Mouse (Mus musculus) hindlimb bud, embryonic 11.5 days (tissue): ENCODE data around the gene Mxra7.

ENCODE experiments used
- DNase-seq: peaks from one replicate; pipeline ENCODE4 v3.0.0-alpha.2; 2012; ENCODE audit warnings: low read depth, low spot score; ENCODE audit errors: extremely low spot score

The Mxra7 gene

DNA sequence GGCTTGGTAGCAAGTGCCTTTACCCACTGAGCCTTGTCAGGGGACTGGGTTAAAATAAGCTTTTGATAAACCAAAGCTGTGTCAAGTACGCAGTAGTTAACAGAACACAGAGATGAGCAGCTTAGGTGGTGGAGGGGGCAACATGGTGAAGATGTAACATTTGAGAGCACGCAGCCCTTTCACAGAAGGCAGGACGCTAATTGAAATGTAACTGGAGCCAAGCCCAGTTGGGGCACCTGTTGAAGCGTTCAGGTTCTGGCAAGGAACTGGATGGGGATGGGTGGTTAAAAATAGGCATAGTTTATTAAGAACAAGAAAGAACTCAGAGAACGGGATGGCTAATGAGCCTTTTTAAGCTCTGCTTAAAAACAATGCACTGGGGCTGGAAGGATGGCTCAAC is 28.5 kb downstream of the Mxra7 start:
- no peak for DNase-seq

DNA sequence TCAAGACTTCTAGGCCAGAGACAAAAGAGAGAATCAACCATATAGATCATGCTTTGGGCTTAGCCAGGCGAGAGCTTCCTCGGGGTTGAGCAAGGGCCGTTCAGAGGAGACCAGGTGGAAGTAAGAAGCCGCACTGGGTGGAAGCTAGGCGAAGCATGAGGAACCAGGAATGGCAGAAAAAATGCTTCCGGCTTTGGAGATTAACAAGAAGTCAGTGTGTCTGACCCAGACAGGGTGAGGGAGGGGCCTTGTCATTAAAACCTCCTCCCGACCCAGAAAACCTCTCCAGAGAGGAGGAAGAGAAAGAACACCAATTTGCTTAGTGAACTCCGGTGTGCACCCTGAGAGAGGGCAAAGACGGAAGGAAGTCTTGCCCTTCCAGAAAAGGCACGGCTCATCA is 43.6 kb downstream of the Mxra7 start:
- DNase-seq, result no peak

DNA sequence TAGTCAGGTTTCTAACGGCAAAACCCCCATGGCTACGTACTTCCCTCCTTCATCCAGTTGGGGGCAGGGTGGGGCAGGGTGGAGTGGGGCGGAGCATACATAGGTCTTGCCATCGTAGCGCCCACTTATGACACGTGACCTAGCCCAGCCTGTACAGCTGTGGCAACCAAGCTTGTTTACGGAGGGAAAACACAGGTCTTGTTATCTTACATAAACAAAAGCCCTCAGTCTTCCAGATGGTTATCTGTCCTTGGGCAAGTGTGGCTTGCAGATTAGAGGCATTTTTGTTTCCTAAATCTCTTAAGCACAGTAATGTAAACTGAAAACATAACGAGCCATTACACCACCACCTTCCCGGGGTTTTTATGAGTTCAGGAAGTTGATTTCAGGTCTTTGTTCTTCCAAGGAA is 45.1 kb downstream of the Mxra7 start:
- DNase-seq, result peak; percentile 54

DNA sequence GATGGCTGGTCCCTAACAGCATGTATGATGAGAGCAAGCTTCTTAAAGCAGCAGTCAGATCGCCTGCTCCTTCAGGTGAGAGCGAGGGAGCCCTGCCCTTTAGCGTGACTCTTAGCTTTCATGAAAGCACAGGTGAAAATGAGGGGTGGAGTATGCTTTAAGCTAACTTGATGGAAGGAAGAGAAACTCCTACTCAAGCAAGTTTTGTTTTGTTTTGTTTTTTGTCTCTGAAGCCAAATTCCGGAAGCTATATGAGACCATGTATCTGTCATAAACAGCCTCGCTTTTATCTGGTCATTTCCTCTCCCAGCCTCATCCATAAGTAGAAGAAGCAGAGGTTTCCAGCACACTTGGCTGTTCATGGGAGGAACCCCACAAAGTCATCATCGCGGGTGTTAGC is 52.4 kb downstream of the Mxra7 start, which contains the start of gene St6galnac1:
TSS of gene St6galnac1 (minus strand) at position 101 of the 400 bp plus-strand sequence.
- DNase-seq, result no peak

DNA sequence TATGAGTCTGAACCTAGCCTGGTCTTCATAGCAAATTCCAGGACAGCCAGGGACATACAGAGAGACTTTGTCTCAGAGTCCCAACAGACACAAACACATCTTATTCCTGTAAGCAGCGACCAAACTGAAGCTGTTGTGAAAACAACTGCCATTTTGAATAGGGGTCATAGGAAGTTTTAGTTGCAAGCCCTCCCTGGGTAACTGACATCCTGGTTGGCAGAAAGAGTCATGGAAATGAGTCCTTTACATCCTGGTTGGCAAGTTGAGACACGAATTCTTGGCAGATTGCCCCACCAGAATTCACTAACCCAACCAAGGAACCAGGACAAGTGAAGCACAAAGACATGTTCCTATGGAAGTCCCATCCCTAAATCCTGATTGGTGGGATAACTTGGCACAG is 54.6 kb downstream of the Mxra7 start:
- DNase-seq, result no peak

DNA sequence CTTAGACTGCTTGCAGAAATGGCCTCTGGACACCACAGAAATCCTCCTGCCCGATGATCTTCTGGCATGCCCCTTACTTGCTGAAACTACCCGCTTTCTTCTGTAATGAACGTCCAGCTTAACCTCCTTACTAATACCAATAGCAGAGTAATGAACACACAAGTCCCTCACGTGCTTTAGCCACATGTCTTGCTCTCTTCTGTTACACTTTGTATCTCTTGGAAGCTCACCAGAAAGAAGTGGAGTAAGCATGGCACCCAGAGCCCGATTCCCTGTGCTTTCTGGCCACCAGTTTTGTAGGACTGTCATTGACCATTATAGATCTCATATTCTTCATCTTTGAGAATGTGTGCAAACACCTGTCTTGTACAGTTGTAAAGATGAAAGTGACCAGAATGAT is 58.0 kb downstream of the Mxra7 start:
- DNase-seq, result no peak

DNA sequence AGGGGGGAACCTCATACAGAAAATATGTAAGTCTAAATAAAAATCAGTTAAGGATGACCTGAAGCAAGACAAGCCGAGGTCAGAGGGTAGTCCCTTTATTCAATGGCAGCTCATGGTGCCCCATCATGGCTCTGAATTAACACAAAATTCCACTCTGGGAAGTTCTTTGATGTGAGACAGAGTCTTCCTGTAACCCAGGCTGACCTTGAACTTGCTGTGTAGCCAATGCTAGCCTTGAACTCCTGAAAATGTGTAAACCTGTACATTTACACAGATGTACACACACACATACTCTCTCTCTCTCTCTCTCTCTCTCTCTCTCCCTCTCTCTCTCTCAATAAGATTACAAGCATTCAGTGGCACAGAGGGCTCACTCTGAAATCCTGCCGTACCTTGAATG is 62.9 kb downstream of the Mxra7 start:
- DNase-seq, result no peak

DNA sequence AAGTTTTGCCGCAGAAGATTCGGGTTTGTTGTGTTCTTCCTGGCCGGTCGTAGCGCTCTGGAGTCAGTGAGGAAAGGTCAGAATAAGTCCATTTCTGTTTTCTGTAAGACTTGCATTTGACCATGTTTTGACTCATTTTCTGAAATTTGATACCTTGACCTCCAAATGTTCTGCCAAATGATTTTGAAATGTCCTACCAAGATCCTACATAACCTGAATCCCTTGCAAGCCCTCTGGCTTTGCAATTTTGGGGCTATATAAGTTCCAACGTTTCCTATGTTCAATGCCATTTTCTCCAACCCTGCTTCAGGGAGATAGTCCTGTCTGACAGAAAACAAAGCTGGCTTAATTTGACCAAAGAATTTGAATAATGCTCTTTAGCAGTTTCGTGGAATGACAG is 63.5 kb downstream of the Mxra7 start:
- no peak for DNase-seq

DNA sequence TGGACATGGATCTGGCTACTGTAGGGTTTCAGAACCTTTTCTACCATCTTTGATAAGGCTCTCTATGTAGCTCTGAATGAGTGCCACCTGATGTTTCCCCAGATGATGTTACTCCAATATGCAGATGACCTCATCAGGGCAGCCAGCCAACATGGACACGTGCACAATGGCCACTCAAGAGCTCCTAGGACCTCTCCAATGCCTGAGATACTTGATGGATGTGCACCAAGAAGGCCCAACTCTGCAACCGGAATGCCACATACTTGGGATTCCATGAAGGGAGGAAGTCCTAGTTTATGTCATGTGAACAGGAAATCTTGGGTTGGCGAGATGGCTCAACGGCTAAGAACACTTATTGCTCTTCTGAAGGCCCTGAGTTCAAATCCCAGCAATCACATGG is 72.7 kb downstream of the Mxra7 start:
- no peak for DNase-seq

DNA sequence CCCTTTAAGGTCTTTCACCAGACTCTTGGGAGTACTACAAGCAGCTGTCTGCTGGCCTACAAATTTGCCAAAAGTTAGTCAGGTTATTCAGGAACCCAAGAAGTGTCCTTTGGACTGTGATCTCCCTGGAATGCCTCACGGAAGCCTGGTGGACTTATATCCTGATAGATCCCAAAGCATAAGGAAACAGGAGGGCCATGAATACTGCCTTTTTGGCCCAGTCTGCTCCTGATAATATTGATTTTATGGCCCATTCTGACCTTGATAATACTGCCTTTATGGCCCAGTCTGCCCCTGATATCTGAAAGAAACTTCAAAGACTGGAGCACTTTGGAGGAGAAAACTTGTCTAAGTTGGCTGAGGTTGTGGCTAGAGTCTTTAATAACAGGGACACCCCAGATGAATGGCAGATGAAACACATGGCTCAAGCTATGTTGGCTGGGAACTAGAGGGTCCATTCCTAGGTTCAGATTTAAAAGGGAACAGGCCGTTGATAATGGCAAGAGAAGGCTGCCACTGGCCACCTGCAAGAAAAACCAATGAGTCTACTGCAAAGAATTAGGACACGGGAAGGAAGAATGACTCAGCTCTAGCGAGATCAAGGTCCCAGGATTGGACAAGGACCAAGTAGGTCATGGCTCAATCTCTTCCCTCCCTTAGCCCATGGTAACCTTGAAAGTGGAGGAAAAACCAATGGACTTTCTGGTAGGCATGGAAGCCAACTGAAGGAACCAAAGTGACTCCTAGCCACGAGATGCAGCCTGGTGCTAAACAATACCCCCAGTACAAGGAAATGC is 74.0 kb downstream of the Mxra7 start:
- no peak for DNase-seq
